Mouse (Mus musculus) ovary, postnatal 36 days (tissue): ENCODE measurements at regions not wholly inside any gene's neighbourhood (a gene's known extent, or its start where the extent isn't known, plus 50 kb on each side); places are given as distances from the start of the nearest gene placed in this dataset.

Experiments
- DNase-seq: peaks from one replicate; pipeline ENCODE4 v3.0.0; 2022; ENCODE audit warnings: low spot score, mixed read lengths

DNA sequence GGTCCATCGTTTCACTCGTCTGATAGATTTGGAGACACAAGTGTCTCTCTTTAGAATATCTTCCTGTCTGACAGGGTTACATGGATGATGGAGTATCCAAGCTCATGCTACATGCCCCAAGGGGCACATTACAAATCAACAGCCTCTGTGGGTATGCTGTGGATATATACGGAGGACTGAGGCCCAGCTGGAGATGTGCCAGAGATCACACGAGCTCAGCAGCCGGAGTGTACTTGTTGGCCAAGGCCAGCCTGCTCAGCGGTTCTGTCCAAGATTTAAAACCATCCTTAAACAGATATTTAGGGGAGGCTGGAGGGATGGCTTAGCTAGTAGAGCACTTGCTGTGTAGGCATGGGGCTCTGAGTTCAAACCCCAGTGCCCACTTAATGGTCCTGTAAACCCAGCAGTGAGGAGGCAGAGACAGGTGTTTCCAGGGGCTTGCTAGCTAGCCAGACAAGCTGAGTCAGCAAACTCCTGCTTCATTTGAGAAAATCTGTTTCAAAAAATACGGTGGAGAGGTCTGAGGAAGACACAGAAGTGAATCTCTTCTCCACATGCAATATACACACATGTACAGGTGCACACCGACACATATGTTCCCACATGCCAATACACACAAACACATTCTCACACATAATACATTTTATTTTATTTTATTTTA is 85.6 kb upstream of the Aldh1b1 start:
- peak; percentile 14 for DNase-seq

DNA sequence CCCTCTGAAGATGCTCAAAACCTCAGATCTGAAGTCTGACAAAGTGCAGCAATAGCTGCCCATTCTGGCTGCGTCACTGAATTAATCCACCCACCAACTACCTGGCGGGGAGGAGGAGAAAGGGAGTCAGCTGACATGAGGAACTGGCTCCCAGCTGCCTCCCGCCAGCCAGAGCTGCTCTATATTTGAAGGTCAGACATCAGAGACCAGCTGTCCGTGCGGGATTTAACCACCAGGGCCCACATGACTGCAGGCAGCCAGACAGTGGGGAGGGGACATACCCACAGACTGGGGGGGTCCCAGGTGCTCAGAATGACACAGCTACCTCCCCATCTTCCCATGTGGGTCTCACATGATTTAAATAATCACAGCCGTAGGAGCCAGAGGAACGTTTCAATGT is 94.8 kb upstream of the Aldh1b1 start:
- no peak for DNase-seq

- no peak for DNase-seq
These were observed 99.2 kb upstream of the Aldh1b1 start for GRCm38 (mm10) chr4:45699601-45700000.

DNA sequence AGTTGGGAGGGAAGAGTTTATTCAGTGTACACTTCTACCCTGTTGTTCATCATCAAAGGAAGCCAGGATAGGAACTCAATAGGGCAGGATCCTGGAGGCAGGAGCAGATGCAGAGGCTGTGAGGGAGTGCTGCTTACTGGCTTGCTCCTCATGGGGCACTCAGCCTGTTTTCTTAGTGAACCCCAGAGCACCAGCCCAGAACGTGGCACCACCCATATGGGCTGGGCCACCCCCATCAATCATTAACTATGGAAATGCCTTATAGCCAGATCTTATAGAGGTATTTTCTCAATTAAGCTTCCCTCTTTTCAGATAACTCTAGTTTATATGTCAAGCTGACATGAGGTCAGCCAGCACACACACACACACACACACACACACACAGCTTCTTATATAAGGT is 103.6 kb upstream of the Aldh1b1 start:
- DNase-seq = no peak

DNA sequence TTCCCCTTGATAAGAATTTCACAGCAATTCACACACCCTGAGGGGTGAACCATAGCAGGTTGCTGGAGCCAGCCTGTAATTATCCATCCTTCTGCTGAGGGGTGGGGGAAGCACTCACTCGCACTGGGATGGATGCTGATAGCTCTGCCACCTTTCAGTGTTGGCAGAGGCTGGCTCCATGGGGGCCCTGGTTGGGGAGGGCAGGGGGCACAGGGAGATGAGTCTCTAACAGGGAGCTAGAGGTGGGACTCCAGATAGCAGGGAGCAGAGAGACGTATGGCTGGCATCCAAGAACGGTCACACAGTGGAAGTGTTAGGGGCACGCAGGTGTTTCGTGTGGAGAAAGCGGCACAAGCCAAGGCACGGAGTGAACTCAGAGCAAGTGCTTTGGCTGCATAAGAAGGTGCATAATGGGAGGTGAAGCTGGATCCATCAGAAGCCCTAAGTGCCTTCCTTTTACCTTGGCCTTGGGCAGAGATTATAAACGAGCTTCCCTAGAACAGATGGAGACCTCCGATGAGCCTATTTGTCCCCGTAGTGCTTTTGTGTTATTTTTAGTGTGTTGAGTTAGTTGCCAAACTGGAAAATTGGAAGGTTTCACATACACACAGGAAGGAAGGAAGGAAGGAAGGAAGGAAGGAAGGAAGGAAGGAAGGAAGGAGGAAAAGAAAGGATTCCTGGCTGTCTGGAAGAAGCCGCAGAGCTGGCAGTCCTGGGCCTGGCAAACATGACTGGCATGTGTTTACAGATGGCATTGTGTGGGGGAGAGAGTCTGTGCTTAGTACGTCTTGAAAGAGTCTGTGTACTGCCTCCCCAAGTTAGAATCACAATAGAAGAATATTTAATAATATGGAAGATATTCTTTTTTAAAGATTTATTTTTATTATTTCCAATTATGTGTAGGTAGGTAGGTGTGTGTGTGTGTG is 108.6 kb upstream of the Aldh1b1 start:
- no peak for DNase-seq

DNA sequence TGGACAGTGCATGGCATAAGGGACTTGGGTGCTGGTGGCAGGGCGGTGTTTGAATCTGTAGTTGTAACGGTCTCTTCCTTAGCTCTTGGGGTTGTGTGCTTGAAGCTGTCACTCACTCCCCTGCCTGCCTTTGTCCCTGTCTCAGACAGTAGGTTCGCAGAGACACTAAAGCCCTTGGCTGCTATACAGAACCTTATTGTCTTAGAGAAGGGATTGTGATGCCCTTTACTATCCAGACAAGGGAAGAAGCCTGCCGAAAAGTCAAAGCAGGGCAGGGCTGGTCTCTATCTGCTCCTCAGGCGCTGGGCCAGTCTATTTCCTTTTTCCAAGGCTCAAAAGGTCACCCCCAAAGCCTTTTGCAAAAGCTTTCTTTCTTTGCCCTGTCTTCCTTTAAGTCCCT is 109.2 kb upstream of the Aldh1b1 start:
- DNase-seq = no peak

GRCm38 (mm10) chr4:45688233-45688632 is 110.6 kb upstream of the Aldh1b1 start:
- no peak for DNase-seq

DNA sequence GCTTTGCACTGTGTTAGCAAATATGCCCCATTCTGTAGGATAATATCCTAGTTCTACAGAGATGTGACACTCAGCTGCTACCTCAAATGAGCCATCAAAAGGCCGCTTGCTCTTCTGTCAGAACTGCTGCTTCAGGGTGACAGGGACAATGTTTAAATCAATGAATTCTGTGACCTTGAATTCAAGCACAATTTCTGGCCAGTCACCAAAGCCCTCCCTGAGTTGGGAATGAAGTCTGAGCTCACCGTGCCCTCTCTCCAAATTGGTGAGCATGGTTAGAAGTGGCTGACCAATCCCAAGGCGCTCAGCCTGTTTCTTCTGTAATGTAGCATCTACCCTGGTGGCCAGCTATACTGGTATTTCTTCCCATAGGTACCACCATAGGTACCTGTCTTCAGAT is 113.8 kb upstream of the Aldh1b1 start:
- no peak for DNase-seq

- peak; percentile 23 for DNase-seq
These were observed 115.6 kb upstream of the Aldh1b1 start for GRCm38 (mm10) chr4:45683205-45683604.

DNA sequence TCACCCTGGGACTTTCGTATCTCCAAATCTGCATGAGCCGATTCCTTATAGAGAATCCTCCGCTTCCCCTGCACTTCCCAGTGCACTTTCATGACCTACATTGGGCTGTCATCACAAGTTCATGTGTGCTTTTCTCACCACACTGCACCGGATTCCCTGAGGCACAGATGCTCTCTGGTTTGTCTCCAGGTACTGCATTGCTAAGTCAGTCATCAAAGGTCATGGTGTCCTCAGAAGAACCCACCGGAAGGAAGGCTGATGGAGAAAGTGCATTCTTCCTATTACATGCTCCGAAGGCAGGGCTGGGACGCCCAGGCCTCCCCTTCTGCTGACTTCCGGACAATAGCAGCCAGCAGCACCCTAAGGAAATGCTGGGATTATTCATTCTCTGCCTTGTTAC is 116.1 kb upstream of the Aldh1b1 start:
- DNase-seq = no peak

GRCm38 (mm10) chr4:45676137-45676536 is 122.7 kb upstream of the Aldh1b1 start:
- peak; percentile 6 for DNase-seq

- no peak for DNase-seq
These were observed 124.5 kb upstream of the Aldh1b1 start for GRCm38 (mm10) chr4:45674291-45674690.

- DNase-seq = no peak
These were observed 125.6 kb upstream of the Aldh1b1 start for GRCm38 (mm10) chr4:45673081-45673819.

- no peak for DNase-seq
These were observed 126.4 kb upstream of the Aldh1b1 start for GRCm38 (mm10) chr4:45672262-45673076.

GRCm38 (mm10) chr4:45664372-45664771 is 132.1 kb upstream of the Shb start:
- no peak for DNase-seq

DNA sequence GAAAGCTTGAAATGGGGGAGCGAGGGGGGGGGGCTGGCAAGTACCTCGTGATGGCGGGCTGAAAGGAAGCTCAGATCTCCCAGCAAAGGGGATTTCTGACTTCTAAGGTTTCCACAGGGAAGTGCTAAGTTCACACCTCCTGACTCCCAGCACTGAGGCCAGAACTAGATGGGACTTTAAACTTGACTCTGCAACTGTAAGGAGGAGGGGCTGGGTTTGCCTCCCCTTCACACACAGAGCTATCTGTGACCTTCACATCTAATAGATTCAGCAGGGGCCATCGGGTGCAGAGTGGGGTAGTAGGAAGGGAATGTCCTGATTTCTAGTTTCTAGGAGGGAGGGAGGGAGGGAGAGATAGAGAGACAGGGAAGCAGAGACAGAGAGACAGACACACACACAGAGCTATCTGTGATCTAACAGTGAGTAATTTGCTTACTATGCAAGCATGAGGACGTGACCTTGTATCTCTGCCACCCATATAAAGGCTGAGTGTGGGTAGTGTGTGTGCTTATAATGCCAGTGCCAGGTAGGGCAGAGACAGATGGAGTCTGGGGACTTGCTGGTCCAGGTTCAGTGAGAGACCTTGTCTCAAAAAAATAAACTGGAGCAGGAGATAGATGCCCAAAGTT is 125.2 kb upstream of the Shb start:
- DNase-seq = no peak

DNA sequence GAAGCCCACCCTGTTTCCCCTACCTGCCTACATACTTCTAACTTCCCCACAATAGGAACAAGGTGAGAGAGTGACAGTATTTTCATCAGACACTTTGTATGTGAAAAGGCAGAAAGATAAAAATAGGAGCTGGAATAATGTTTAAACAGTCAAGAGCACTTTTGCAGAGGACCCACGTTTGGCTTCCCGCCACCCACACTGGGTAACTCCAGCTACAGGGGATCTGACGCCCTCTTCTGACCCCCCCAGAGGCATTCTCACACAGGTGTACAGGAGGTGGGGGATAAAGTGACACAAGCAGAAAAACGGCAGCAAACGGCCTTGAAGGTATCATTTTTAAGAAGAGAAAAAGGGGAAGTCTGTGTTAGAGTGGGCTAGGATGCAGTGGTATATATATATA is 123.5 kb upstream of the Shb start:
- no peak for DNase-seq

DNA sequence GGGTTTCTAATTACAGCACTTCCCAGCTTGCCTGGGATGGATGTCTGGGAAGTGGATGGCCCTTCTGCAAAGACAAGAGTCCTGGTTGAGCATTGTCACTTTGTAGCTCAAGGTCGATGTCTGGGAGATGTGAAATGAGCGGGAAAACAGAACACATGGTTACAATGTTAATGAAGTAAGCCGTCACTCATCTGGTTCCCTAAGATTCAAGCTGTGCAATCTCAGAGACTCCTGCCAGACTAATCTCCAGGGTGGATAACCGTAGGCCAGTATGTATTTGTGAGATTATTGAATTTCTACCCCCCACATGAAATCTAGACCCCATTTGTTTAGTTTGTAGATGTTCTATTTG is 122.5 kb upstream of the Shb start:
- no peak for DNase-seq

DNA sequence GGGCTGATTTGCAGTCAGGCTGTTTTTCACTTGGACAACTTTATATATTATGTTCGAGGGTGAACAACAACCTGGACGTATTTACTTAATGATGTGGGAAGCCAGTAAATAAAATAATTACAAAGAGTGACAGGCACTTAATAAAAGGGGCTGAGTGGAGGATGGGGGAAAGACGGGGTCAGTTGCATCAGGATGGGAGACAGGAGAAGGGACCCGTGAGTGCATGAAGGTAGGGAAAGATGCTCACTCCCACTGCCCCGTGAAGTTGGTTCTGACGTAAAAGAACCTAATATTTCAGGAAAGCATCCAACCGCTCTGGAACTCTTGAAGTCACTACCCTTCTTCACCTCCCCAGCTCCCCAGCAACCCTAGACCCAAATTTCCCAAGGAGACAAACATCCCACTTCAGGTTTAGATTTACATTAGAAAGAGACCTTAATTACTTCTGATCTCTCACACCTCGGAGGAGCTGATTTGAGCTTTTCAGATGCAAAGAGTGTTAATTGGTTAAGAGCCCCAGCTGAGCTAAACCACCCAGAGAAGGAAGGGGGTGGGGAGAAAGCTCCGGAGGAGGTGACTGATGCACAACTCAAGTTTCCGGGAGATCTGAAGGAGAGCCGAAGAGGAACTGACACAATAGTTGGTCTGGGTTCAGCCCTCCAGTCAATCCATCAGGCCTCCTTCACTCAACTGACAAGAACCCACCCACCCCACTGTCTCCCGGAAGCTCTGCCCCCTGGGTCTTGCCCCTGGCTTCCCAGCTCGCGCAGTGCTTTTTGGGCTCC is 121.9 kb upstream of the Shb start:
- DNase-seq = no peak

DNA sequence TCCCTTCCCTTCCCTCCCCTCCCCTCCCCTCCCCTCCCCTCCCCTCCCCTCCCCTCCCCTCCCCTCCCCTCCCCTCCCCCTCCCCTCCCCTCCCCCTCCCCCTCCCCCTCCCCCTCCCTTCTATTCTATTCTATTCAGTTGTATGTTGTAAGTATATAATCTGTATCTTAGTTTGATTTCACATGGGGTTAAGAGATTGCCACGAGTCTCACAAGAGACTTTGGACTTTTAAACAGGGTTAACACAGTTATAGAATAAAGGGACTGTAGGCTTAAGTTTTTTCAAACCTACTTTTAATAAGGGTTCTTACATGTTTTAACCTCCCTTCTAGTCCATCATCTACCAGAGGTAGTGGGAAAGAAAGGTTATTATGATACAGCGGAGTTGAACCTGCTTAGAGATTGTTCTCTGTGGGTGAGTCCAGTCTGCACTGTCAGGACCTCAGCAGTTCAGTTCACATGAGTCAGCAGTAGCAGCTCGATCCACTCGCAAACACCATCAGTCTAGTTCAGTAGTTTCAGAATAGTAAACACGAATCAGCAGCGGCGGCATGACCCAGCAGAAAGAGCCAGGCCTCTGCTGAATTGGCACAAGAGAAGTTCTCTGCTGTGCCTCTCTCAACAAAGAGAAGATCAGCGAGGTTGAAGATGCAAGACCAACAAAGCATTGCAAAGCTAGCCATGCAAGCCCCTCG is 116.8 kb upstream of the Shb start:
- no peak for DNase-seq
